9 mouse cellular contexts compared by ENCODE assay signal in genomic region chr7:125899036-125899435, GRCm38 (mm10).
DNase-seq lines count a peak whose midpoint lies in the region; ATAC-seq and TF ChIP-seq lines count a peak whose summit lies in the region.
"Had no signal": no experiment of that assay in that cellular context is flagged by ENCODE, and none has a peak within 500 bp of the region (broad histone marks: within the 10 kb centered on the region; RNA-seq: fewer than 3 reads in every experiment).

No protein-coding gene starts in this region.

- no peak for TF ChIP-seq POLR2A in myocyte (IDR thresholded peaks at IDR 0.05; ENCODE audit: insufficient read length, low read depth)

- no peak for ATAC-seq in midbrain, postnatal 0 days (ENCODE audit: low FRiP score)
- ATAC-seq in midbrain, embryonic 16.5 days = no peak

- no peak overlapping the region for H3ac ChIP-seq in myocyte (ENCODE audit: control insufficient read depth, insufficient read length)

- H3K27ac ChIP-seq in midbrain, postnatal 0 days (ENCODE audit: low read depth, low read length) = no peak overlapping the region
- no peak overlapping the region for H3K27ac ChIP-seq in midbrain, embryonic 16.5 days (ENCODE audit: low read length)
- H3K27ac ChIP-seq: limb, embryonic 13.5 days had no signal

- no peaks in the 10 kb centered on the region for H3K79me2 ChIP-seq in myocyte (ENCODE audit: control insufficient read depth, insufficient read depth)

- no peak overlapping the region for H3K9ac ChIP-seq in midbrain, postnatal 0 days (replicated peaks; ENCODE audit: low read length, poor library complexity, severe bottlenecking)
- no peak overlapping the region for H3K9ac ChIP-seq in midbrain, embryonic 16.5 days (ENCODE audit: low read depth, low read length)
- H3K9ac ChIP-seq: limb, embryonic 13.5 days had no signal

- no peak overlapping the region for H3K4me2 ChIP-seq in midbrain, postnatal 0 days (ENCODE audit: low read depth, low read length, poor library complexity, severe bottlenecking)
- no peak overlapping the region for H3K4me2 ChIP-seq in midbrain, embryonic 16.5 days (ENCODE audit: low read length)
- peak overlapping the region; percentile 38 for H3K4me2 ChIP-seq in myocyte (ENCODE audit: low read depth)
- H3K4me2 ChIP-seq: limb, embryonic 13.5 days had no signal

- H3K36me3 ChIP-seq in midbrain, postnatal 0 days (ENCODE audit: insufficient read depth, low read length) = no peaks in the 10 kb centered on the region
- no peaks in the 10 kb centered on the region for H3K36me3 ChIP-seq in midbrain, embryonic 16.5 days (ENCODE audit: control insufficient read depth, insufficient read depth, low read length)
- H3K36me3 ChIP-seq in myocyte (ENCODE audit: control insufficient read depth, insufficient read depth) = no peaks in the 10 kb centered on the region
- H3K36me3 ChIP-seq: limb, embryonic 13.5 days had no signal

- H3K4me1 ChIP-seq in midbrain, postnatal 0 days (ENCODE audit: insufficient read depth, low read length) = peaks cover 3% of the 10 kb centered on the region; the same call in 1 of the 2 replicates
- H3K4me1 ChIP-seq in midbrain, embryonic 16.5 days (ENCODE audit: control insufficient read depth, insufficient read depth, low read length) = peaks cover 5% of the 10 kb centered on the region; the same call in 1 of the 2 replicates

- no peaks in the 10 kb centered on the region for H3K9me3 ChIP-seq in midbrain, postnatal 0 days (ENCODE audit: low read length)
- H3K9me3 ChIP-seq in midbrain, embryonic 16.5 days (replicated peaks; ENCODE audit: control insufficient read depth, low read length, poor library complexity, severe bottlenecking) = no peaks in the 10 kb centered on the region

- no peaks in the 10 kb centered on the region for H3K27me3 ChIP-seq in midbrain, postnatal 0 days (ENCODE audit: insufficient read depth, low read length)
- no peaks in the 10 kb centered on the region for H3K27me3 ChIP-seq in midbrain, embryonic 16.5 days (ENCODE audit: control insufficient read depth, insufficient read depth, low read depth, low read length)
- peaks cover 11% of the 10 kb centered on the region for H3K27me3 ChIP-seq in myocyte (ENCODE audit: control insufficient read depth, insufficient read depth, insufficient read length)

- no peak for TF ChIP-seq CTCF in midbrain, postnatal 0 days (IDR thresholded peaks at IDR 0.05)

- H3K4me3 ChIP-seq in midbrain, postnatal 0 days (ENCODE audit: low read depth, low read length) = no peak overlapping the region
- H3K4me3 ChIP-seq in midbrain, embryonic 16.5 days (ENCODE audit: low read depth, low read length) = no peak overlapping the region
- no peak overlapping the region for H3K4me3 ChIP-seq in myocyte
- H3K4me3 ChIP-seq: limb, embryonic 13.5 days had no signal

- WGBS in midbrain, postnatal 0 days = 63% methylated on average over 7 of the region's 7 CpGs
- WGBS in midbrain, embryonic 16.5 days = 57% methylated on average over 7 of the region's 7 CpGs

- peak; percentile 39 for DNase-seq in midbrain, postnatal 0 days (ENCODE audit: low spot score)
- DNase-seq in cerebellum, adult 18-20 months = peak; percentile 57 to 66
- DNase-seq in heart, adult 18-20 months = peak; percentile 47 to 76
- peak; percentile 56 to 76 for DNase-seq in layer of hippocampus, adult 18-20 months (ENCODE audit: low spot score in 2 of 2)
- DNase-seq in thymus, postnatal 14 days = no peak
- no peak for DNase-seq in embryo, embryonic 10.5 days (ENCODE audit: low spot score)

TF ChIP-seq in myocyte, 11 proteins besides CTCF, POLR2A, EP300 and RAD21:
- TF ChIP-seq TCF12 (IDR thresholded peaks at IDR 0.05; ENCODE audit: insufficient read depth, poor library complexity, severe bottlenecking) (peak; percentile 30), POLR2AphosphoS2 (IDR thresholded peaks at IDR 0.05; ENCODE audit: insufficient read length, low read depth) (no peak), REST (IDR thresholded peaks at IDR 0.05; ENCODE audit: insufficient read depth, insufficient read length) (no peak), E2F4 (IDR thresholded peaks at IDR 0.05; ENCODE audit: insufficient read depth) (no peak), CEBPB (IDR thresholded peaks at IDR 0.05; ENCODE audit: insufficient read depth, poor library complexity, severe bottlenecking) (no peak), SRF (IDR thresholded peaks at IDR 0.05; ENCODE audit: control insufficient read depth, insufficient read length, low read depth) (no peak), USF1 (IDR thresholded peaks at IDR 0.05; ENCODE audit: low read depth) (no peak), MYOD1 (IDR thresholded peaks at IDR 0.05; ENCODE audit: control insufficient read depth in 1 of 3, insufficient read length in 2 of 3, low read depth in 2 of 3) (peak; percentile 18 to 96 (median 94)), TCF3 (IDR thresholded peaks at IDR 0.05; ENCODE audit: insufficient read length, low read depth) (peak; percentile 25), MYOG (IDR thresholded peaks at IDR 0.05; ENCODE audit: control insufficient read depth in 1 of 3, insufficient read depth in 1 of 3, insufficient read length in 2 of 3, low read depth in 2 of 3) (peak; percentile 40 to 96 (median 68)), MAX (IDR thresholded peaks at IDR 0.05; ENCODE audit: low read depth) (peak; percentile 82)

Comparison
In these comparisons a context has a peak if more than half of its experiments do, and no peak if none do; other contexts are left out.
1. DNase-seq: peak in midbrain, postnatal 0 days (single experiment), cerebellum, adult 18-20 months (2 of 2), heart, adult 18-20 months (2 of 2) and layer of hippocampus, adult 18-20 months (2 of 2); none in thymus, postnatal 14 days (single experiment) and embryo, embryonic 10.5 days (single experiment).